Mouse (Mus musculus) heart, adult 2 months (tissue): ENCODE measurements around the gene Mlkl.

ENCODE experiments used
- CTCF ChIP-seq: fragments of 200-600 bp; IDR thresholded peaks from 2 replicates; pipeline ENCODE4 v1.8.1; 2022; ENCODE audit warnings: antibody characterized with exemption, mild to moderate bottlenecking, moderate library complexity
- EP300 ChIP-seq: fragments of 200-500 bp; IDR thresholded peaks from 2 replicates; pipeline ENCODE4 v1.6.1; 2011; ENCODE audit warnings: low read depth, low read length, control low read depth; ENCODE audit not compliant: insufficient read depth

- TF ChIP-seq CTCF (no peak), EP300 (no peak)
Measured at GRCm38 (mm10) chr8:111261981-111262381, 76.0 kb downstream of the Mlkl start.
